Mouse (Mus musculus) testis, adult 2 months (tissue): ENCODE measurements around the gene Glipr1.

Experiments
- CTCF ChIP-seq: fragments of 200-500 bp; IDR thresholded peaks from 2 replicates; pipeline ENCODE4 v1.5.1; 2012; ENCODE audit warnings: low read depth, mild to moderate bottlenecking, inconsistent platforms, low read length, moderate library complexity; ENCODE audit not compliant: control insufficient read depth, insufficient read depth, insufficient replicate concordance
- POLR2A ChIP-seq: fragments of 200-500 bp; IDR thresholded peaks from 2 replicates; pipeline ENCODE4 v1.6.1; 2012; ENCODE audit warnings: low read depth, mild to moderate bottlenecking, inconsistent platforms, low read length, moderate library complexity; ENCODE audit not compliant: control insufficient read depth

DNA sequence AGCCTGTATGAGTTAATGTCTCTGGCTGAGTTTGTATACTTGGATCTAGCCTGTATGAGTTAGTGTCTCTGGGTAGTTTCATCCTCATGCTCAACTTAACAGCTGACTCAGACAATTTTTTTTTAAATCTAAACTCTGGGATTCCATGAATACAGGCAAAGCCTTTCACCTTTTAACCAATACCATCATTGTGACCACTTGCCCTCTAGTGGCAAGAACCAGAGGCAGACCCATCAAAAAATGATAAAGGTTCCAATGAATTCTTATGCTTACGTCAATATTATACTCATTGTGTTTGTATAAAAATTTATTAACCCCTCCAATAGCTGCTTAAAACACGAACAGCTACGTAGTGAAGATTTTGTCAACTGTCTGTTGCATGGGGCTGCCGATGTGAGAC, 36.0 kb downstream of the Glipr1 start:
- TF ChIP-seq CTCF (no peak), POLR2A (no peak)
